Mouse (Mus musculus) ES-Bruce4 (cell line): ENCODE results near the gene Tbata. TPM values are rescaled to one million over a fixed set of nuclear protein-coding genes. Genes with fewer than 3 reads are reported as not detected.

Source experiments
- H3K27ac ChIP-seq: 2 replicates; pipeline ENCODE4 v1.5.1; 2012; ENCODE audit warnings: low read length, inconsistent platforms; ENCODE audit not compliant: insufficient read depth
- H3K27me3 ChIP-seq: 2 replicates; pipeline ENCODE4 v1.6.1; 2012; ENCODE audit warnings: mild to moderate bottlenecking, low read length, inconsistent platforms; ENCODE audit not compliant: control insufficient read depth, poor library complexity, insufficient read depth, severe bottlenecking
- H3K36me3 ChIP-seq: 2 replicates; pipeline ENCODE4 v1.6.1; 2012; ENCODE audit warnings: inconsistent platforms, mild to moderate bottlenecking, low read length, moderate library complexity; ENCODE audit not compliant: control insufficient read depth, poor library complexity, insufficient read depth, severe bottlenecking
- H3K4me1 ChIP-seq: one replicate; pipeline ENCODE4 v1.8.1; 2011; ENCODE audit warnings: low read length; ENCODE audit not compliant: control insufficient read depth, insufficient read depth
- H3K4me3 ChIP-seq: 2 replicates; pipeline ENCODE4 v1.5.1; 2011; ENCODE audit warnings: low read depth, mild to moderate bottlenecking, low read length
- H3K9ac ChIP-seq: 2 replicates; pipeline ENCODE4 v1.6.1; 2012; ENCODE audit warnings: low read depth, mild to moderate bottlenecking, inconsistent platforms; ENCODE audit not compliant: poor library complexity, severe bottlenecking
- H3K9me3 ChIP-seq: replicated peaks from 2 replicates; pipeline ENCODE4 v1.6.1; 2012; ENCODE audit warnings: mild to moderate bottlenecking, low read length, inconsistent platforms; ENCODE audit not compliant: control insufficient read depth, poor library complexity, insufficient read depth, severe bottlenecking
- CTCF ChIP-seq: IDR thresholded peaks from one replicate; pipeline ENCODE4 v1.8.1; 2011; ENCODE audit warnings: low read depth, low read length
- EP300 ChIP-seq: IDR thresholded peaks from 2 replicates; pipeline ENCODE4 v1.6.1; 2011; ENCODE audit warnings: low read depth, low read length; ENCODE audit not compliant: insufficient read depth
- POLR2A ChIP-seq: IDR thresholded peaks from one replicate; pipeline ENCODE4 v1.8.1; 2011; ENCODE audit warnings: low read length; ENCODE audit not compliant: insufficient read depth
- polyA plus RNA-seq: library from polyadenylated mRNA; stranded (reverse); fragments of >200 nt; gene quantifications from 2 replicates; pipeline ENCODE4 v1.2.4, GENCODE M21; 2011; ENCODE audit warnings: low read depth; ENCODE audit not compliant: missing spikeins, insufficient read depth, insufficient read length

Tbata gene
- polyA plus RNA-seq, 1 experiment: not detected

DNA sequence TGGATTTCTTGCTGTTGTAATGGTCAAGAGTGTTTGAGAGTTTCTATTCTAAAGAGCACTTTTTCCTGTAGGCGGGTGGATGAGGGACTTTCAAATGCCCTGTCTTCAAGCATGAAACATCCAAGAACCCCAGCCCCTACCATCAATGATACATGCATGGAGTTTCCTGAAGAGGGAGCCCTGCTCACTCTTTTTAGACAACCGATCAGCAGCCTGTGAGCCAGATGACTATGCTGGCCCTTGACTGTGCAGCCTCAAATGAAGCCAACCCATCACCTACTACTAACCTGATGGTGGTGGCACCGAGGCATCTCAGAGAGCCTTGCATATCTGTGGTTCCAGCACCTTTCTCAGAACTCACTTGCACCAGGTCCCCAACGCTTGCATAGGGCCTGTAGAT lies 742 bp downstream of the Tbata start:
- Histone ChIP-seq H3K4me3 (no peak overlapping the region), H3K9ac (no peak overlapping the region), H3K27me3 (no peaks in the 10 kb centered on the region), H3K4me1 (no peaks in the 10 kb centered on the region), H3K36me3 (no peaks in the 10 kb centered on the region), H3K9me3 (no peaks in the 10 kb centered on the region), H3K27ac (no peak overlapping the region)
- no peak for TF ChIP-seq EP300
- TF ChIP-seq CTCF: peak; percentile 17

- no peaks in the 10 kb centered on the region for H3K27me3 ChIP-seq
- no peak overlapping the region for H3K9ac ChIP-seq
- TF ChIP-seq POLR2A: no peak
- no peak for TF ChIP-seq CTCF
- TF ChIP-seq EP300: no peak
- H3K27ac ChIP-seq: no peak overlapping the region
- H3K36me3 ChIP-seq: no peaks in the 10 kb centered on the region
- no peaks in the 10 kb centered on the region for H3K9me3 ChIP-seq
- H3K4me3 ChIP-seq: no peak overlapping the region
- H3K4me1 ChIP-seq: no peaks in the 10 kb centered on the region
Measured at GRCm38 (mm10) chr10:61174711-61175441, 3.1 kb downstream of the Tbata start.

- H3K27me3 ChIP-seq: no peaks in the 10 kb centered on the region
- H3K36me3 ChIP-seq: no peaks in the 10 kb centered on the region
- H3K9me3 ChIP-seq: no peaks in the 10 kb centered on the region
- no peak overlapping the region for H3K9ac ChIP-seq
- peak overlapping the region; percentile 24 for H3K4me3 ChIP-seq
- no peaks in the 10 kb centered on the region for H3K4me1 ChIP-seq
- no peak overlapping the region for H3K27ac ChIP-seq
- TF ChIP-seq CTCF (peak; percentile 76), EP300 (no peak), POLR2A (no peak)
Measured at GRCm38 (mm10) chr10:61175442-61176204, 3.9 kb downstream of the Tbata start.

DNA sequence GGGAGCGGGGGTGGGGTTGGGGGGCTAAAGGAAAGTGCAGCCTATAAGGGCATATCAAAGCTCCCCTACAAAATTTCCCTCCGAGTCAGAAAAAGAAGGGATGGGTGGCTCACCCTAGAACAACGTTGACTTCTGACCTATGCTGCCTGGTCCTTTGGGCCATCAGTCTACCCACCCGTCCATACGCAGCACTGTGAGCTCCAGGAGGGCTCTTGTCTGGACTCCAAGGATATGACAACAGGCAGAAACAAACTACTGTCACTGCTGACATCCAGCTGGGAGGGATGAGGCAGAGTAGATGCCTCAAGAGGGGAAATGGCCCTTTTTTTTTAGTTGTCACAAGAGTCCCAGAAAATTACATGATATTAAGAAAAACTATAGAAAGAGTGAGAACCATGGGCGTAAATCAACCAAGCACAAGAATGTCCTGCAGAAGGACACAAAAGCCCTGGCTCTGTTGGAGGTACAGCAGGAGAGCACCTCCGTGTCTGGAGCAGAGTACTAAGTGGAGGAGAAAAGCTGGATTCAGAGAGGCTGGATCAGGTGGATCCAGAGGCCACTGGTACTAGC lies 4.6 kb downstream of the Tbata start:
- H3K4me3 ChIP-seq: no peak overlapping the region
- no peaks in the 10 kb centered on the region for H3K9me3 ChIP-seq
- H3K9ac ChIP-seq: no peak overlapping the region
- no peaks in the 10 kb centered on the region for H3K4me1 ChIP-seq
- no peak overlapping the region for H3K27ac ChIP-seq
- H3K27me3 ChIP-seq: no peaks in the 10 kb centered on the region
- no peaks in the 10 kb centered on the region for H3K36me3 ChIP-seq
- TF ChIP-seq CTCF: no peak
- no peak for TF ChIP-seq EP300
- no peak for TF ChIP-seq POLR2A

DNA sequence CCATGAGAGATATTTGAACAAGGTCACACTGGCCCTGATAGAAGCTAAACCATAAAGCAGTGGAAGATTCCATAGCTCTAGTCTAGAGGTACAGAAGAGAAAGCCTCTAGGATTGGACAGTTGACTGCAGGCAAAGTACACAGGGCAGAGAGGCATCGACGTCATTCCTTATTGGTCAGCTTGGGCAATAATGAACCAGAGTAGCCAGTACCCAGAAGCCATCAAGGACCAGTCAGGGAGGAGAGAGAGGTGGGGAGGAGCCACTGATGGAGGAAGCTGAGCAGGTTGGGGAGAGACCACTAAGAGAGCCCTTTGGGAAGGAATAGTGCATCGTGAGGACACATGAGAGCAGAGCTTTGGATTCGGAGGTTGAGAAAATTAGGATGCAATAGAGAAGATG lies 6.0 kb downstream of the Tbata start:
- Histone ChIP-seq H3K4me1 (no peaks in the 10 kb centered on the region), H3K27ac (no peak overlapping the region), H3K4me3 (no peak overlapping the region), H3K27me3 (no peaks in the 10 kb centered on the region), H3K9ac (no peak overlapping the region), H3K9me3 (no peaks in the 10 kb centered on the region), H3K36me3 (no peaks in the 10 kb centered on the region)
- no peak for TF ChIP-seq EP300
- no peak for TF ChIP-seq POLR2A
- TF ChIP-seq CTCF: no peak

- no peak overlapping the region for H3K27ac ChIP-seq
- H3K4me1 ChIP-seq: no peaks in the 10 kb centered on the region
- H3K9ac ChIP-seq: no peak overlapping the region
- no peaks in the 10 kb centered on the region for H3K9me3 ChIP-seq
- no peaks in the 10 kb centered on the region for H3K36me3 ChIP-seq
- no peaks in the 10 kb centered on the region for H3K27me3 ChIP-seq
- H3K4me3 ChIP-seq: no peak overlapping the region
- TF ChIP-seq POLR2A: no peak
- no peak for TF ChIP-seq EP300
Measured at GRCm38 (mm10) chr10:61178687-61179086, 6.9 kb downstream of the Tbata start.
